Mouse (Mus musculus) CD4-positive, CD25-positive, alpha-beta regulatory T cell, adult 4 months (primary cell): ENCODE data around the gene Kremen1. TPM values are rescaled to one million over a fixed set of nuclear protein-coding genes. Genes with fewer than 3 reads are reported as not detected.

Experiments used
- ATAC-seq: one replicate; pipeline ENCODE4 v1.8.0; 2017
- polyA plus RNA-seq, 2 experiments: library from polyadenylated mRNA; unstranded; fragments of 100-300 nt; shearing (Covaris generic); gene quantifications; one replicate each; pipeline ENCODE4 v1.2.1; 2017

The Kremen1 gene
- polyA plus RNA-seq, 2 experiments from 2014 or later, result 3.4 to 4.3 TPM

DNA sequence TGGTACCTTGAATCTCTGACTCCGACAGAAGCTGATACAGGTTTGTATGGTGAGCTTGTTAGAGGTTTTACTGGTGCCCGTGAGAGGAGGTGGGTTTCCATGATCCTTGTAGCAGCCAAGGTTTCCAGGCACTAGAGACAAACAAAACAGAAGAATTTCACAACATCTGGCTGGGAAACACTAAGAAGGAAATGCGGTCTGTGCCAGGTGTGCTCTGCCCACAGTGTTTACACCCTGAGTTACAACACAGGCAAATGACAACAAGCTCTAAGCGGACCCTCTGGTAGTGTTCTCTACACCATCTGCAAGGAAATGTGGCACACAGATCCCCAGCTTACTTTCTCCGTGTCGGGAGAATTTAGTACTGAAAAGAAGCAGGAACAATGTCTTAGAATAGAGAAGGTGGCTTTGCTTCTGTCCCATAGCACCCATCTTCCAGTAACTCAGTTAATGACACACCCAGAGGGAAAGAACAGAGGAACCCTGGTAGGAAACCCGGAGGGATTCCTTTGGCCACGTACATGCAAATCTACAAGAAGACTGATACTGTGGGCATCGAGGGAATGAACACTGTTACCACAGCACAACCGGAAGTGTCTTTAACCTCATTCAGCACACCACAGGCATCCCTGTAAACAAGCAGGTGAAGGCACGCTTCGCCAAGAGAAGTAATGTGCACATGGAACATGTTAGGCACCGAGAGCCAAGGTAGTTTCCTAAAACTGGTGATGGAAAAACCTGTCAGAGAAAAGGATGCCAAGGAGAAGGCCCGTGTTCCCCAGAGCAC, 45.8 kb downstream of the Kremen1 start:
- ATAC-seq, result peak; percentile 69

DNA sequence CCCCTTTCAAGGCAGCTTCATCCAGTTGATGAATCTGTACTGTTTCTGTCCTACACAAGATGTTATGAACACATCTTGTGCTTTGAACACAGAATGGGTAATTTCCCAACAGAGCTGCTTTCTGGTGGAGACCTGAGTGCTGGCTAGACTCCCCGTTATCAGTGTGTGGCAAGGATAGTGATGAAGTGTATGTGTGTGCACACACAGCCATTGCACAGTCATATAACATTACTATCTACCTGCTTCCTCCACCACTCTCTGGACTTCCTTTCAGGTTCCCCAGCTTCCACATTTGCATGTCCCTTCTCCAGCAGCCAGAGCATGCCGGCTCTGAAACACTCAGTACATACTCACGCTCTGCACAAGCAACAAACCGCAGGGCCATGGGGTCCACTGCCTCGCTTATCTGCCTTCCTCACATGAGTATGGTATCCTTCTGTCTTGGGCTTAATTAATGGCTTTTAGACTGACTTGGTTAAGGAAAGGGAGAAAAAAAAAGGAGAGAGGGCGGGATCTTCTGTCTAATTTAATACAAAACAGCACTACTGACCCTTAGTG, 46.8 kb downstream of the Kremen1 start:
- no peak for ATAC-seq

DNA sequence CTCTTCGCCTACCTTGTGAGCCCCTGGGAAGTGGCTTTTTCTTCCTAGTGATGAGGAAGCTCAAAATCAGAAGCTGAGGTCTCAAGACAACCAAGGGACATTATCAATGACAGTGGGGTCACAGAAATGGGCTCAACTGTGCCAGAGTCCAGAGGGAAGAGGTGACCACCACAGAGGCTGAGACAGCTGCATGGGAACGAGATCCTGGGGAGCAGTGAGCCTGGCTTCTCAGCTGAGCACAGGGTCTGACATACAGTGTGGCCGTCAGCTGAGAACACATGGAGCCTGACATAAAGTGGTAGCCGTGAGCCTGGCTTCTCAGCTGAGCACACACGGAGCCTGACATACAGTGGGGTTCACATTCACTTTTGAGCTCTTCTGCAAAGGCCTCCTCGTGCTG, 58.3 kb downstream of the Kremen1 start:
- no peak for ATAC-seq

DNA sequence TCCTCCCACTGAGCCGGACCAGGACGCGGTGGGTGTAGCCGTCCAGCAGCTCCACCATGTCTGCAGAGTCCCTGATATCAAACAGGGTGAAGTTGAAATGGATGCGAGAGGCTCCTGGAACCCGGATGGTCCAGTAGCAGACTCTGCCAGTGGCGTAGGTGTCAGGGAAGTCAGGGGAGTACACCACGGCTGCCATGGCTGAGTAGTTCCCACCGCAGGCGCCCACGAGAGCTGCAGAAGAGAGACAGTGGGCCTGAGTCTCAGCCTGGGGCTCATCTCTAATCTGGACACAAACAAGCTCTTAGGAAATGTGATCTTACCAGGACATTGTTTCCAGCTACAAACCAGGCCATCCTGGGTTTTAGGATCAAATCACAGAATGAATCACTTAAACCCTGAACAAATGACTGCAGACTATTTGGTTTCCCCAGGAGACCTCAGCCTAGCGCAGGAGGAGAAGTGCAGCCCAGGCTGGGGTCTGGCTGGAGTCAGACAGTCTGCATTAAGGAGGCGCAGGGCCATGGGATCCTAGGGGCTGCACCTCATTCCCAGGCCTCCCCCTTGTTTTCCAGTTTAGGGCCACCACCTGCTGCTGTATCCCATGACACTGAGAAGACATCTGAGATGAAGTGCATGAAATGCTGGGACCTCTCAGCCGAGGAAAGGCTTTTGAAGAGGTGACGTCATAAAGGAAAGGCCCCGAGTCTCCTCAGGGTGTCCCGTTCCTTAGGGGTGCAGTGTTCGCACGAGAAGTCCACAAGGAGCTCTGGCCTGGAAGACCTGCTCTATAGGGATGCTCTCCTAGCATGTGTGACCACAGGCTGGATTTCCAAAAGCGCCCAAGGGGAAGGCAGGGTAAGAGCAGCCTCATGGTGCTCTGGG, 59.3 kb downstream of the Kremen1 start:
- ATAC-seq, result no peak

DNA sequence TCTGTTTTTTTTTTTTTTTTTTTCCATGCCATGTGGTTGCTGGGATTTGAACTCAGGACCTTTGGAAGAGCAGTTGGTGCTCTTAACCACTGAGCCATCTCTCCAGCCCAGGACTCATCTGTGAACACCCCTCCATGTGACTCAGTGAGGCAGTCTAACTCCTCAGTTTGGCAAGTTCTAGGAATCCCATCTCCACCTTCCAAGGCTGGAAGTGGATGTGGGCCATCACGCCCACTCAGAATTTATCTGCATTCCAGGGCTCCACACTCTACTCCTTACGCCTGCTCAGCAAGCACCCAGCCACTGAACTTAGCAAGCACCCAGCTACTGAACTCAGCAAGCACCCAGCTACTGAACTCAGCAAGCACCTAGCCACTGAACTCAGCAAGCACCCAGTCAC, 61.5 kb downstream of the Kremen1 start:
- no peak for ATAC-seq

DNA sequence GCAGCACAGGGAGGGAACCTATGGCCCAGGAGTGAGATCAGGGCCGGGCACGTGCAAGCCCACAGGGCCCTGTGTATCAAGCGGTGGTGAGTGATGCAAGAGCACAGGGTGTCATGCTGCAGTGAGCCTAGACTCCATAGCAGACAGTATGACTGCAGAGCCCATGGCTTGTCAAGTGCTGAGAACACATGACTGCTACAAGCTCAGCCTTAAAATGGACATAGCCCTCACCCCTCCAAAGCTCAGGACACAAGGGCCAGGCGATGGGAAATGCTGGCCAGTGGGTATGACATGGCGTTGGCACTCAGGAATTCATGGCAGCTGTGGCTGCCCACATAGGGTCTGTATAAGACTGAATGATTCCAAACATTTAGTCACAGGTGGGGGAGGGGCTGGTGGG, 64.3 kb downstream of the Kremen1 start:
- ATAC-seq, result no peak

DNA sequence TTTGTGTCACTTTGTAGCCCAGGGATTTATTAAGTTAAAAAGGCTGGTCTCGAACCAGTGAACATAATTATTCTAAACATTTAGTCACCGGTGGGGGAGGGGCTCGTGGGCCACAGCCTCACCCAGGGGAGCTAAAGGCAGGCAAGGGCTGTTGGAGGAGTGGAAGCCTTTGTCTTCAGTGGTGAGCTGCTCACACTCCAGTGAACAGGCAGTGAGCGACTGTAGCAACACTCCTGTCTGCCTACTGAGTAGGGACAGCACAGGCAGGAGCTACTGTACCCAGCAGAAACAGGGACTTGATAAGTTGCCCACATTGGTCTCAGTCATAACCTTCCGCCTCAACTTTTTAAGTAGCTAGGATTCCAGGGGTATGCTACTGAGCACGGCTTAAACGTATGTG, 64.8 kb downstream of the Kremen1 start:
- ATAC-seq, result no peak

DNA sequence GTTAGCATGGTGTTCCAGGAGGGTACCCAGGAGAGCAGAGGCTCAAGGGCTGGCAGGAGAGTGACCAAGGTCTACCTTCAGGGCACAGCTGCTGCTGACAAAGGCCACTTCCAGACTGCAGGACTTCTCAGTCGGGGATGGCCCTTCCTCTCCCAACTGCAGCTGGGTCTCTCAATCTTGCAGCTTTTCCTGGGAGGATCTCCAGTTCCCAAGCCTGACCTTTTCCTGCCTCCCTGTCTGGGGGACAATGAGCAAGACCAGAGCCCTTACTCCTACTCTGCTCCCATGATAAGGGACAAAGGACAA, 67.8 kb downstream of the Kremen1 start:
- ATAC-seq, result no peak

DNA sequence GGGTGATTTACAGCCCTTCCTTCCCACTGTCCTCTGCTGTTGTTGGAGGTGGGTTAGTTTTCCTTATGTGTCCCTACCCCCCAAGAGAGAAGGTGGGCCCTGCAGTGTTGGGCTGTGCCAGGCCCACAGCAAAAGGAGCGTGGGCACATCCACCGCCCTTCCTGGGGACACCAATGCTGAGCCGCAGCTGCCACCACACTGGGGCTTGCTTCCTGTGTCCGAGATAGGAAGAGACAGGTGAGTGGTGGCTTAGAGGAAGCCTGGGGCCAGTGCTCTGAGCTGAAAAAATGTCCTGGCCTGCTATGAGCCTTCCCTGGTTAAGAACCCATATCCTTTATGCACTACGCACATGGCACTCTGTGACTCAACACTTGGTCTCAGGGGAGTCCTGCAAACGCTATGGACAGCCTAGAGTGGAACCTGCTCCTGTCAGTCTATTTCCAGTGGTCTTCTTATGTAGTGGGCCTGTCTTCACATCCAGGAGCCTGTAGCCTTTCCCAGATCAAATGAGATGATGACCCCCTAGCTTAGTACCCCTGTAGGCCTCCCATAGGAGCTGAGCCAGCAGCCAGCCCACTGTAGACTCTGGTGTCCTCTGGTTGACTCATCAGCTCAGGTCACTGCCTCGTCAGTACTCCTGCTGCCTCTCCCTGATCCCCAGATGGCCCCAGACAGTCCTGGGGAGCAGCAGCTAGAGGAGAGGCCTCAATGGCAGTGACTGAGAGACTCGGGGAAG, 68.3 kb downstream of the Kremen1 start:
- ATAC-seq, result no peak

DNA sequence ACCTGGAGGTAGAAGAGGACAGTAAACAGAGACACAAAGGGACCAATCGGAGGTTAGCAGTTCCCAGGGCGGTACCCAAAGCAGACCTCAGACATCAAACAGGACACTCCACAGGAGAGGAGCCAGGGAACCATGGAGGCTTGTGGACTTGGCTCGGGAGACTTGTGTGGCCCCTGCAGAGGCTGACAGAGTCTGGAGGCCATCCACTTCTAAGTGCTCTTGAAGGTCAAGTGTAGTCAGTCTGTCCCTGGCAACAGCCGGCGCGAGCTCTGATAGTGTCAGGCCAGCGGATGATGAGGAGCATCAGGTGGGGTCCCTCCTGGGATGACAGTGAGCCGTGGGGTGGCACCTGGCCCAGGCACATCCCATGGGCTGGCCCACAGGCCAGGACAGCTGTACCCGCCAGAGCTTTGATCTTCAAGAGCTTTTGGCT, 69.3 kb downstream of the Kremen1 start:
- ATAC-seq, result no peak

DNA sequence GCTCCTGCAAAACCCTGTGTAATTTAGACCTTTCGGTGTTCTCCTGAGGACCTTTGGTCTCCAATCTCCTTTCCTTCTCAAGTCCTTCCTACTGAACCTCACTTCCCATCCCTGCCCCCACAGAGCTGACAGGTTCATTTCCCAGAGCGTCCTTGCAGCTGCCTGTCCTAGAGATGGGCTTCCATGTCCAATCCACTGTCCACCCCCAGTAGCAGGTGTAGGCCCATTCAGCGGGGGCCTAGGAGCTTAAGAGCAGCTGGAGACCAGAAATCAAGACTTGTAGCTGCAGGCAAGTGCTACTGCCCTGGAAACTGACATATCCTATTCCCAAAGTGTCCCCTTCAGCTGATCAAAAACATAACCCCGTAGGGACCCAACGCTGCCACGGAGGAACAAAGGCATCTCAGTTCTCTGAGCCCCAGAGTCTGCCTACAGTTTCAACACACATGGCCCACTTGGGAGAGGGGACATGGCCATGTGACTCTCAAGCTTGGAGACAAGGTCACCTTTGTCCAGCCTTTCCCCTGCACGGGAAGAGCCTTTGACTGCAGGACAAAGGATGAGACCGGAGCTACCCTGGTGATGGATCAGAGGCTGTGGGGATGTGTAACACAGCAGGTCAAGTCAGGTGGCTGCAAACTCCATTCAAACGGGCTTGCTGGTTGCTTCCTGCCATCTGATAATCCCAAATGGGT, 72.0 kb downstream of the Kremen1 start:
- ATAC-seq, result no peak

DNA sequence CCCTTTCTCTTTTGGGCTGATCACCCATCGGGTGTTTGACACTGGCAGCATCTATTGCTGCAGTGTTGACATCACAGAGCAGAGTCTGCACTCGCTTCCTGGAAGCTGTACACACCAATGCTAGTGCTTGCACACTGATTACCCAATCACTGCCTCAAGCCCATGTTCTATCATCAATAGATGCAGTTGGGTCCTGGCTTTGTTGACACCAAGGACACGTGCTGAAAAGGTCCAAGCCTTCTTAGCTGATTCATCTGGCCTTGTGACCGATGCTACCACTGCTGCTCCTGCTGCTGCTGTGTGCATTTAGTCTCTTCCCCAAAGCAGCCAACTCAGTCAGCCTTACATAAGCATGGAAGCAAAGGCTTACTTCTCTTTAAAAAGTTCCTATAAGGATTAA, 73.2 kb downstream of the Kremen1 start:
- ATAC-seq, result no peak

DNA sequence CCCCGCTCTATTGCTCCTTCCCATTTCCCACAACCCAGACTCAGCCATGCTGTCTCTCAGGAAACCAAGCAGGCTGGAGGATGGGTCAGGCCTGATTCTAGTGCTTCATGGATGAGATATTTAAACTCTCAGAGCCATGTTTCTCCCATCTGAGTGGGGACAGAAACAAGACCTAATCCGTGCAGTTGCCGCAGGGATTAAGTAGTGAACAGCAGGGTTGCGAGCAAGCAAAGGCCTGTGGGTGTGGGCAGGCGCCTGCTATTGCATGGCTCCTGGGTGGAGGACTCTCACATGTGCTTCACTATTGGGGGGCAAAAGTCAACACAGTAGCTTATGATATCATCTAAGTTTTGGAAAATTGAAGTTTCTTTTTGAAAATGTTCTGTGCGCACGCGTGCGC, 76.5 kb downstream of the Kremen1 start:
- ATAC-seq, result no peak

DNA sequence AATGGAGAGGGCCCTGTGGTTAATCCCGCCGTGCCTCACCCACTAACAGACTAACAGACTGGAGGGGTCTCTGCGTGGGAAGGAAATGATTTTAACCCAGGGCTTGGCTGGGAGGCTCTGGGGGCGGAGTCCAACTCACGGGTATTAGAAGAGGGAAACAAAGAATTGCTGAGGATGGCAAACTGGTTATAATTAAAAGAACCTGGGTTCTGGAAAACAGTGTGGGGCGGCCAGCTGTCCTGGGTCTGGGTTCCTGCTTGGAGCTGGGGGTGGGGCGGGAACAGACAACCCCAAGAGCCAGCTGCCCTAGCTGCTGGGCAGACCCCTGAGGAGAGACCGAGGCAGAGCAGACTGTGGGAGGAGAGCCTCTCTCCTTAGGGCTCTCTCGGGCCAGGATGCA, 77.1 kb downstream of the Kremen1 start:
- no peak for ATAC-seq

DNA sequence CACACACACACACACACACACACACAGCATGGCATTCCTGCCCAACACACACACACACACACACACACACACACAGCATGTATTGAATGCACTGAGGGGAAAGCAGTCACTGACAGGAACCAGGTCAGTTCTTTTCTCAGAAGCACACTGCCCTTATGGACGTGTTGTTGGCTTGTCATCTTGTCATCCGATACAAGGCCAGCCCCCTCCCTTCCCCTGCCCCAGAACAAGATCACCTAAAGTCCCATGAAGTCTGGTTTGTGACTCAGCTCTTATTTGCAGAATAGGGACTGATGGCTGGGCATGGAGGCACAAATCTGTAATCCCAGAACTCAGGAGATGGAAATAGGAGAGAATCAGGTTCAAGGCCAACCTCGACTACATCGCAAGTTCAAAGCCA, 78.5 kb downstream of the Kremen1 start:
- ATAC-seq, result no peak

DNA sequence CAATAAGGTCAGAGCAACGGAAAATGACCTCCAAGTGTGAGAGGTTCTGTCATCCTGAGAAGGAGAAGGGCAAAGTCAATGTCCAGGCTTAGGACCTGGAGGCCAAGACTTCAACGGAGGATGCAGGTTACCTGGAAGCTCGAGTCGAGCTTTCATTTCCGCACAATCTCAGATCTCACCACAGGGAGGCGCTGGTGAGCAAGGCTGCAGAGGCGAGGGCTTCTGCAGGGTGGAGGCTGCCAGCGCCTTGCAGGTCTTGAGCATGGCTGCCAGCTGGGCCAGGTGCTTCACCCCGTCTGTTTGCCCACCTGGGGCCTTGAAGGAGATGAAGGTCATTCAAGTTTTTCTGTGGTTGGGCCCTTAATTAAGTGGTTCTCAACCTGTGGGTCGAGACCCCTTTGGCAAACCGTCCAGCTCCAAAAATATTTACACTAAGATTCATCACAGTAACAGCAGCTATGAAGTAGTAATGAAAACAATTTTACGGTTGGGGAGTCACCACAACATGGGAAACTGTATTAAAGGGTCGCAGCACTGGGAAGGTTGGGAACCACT, 79.4 kb downstream of the Kremen1 start:
- ATAC-seq, result peak; percentile 36

DNA sequence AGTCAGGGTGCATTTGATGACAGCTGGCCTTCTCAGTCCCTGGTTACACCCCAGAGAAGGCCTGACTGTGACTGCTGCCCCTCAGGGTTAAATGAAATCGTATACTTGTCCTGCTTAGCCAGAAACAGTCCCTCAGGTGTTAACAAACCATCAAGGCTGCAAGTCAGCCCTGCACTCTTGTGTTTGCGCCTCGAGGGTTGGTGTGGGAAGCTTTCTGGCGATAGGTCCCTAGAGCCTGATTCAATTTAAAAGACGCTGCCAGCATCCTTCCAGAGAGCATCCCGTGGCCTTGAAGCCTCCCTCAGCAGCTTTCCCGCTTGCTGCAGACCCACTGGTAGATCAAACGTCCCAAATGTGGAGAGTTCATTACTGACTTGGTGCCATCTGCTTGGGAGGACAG, 82.0 kb downstream of the Kremen1 start:
- ATAC-seq, result no peak

DNA sequence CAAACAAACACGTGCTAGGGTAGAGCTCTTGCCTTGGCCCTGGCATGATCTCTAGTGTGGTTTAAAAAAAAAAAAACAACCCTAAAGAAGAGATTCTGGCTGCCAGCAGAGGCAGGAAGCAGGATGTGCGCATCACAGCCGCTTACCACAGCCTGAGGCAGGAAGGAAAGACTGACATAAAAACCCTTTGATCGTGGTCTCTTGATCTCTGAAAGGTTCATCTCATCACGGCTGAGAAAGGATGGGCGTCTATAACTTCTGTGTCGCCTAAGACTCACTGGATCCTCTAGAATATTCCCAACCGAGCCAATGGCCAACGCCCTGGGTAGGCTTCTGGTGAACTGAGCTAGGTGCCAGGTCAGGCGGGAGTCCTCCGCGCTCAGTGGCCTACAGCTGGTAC, 84.2 kb downstream of the Kremen1 start:
- ATAC-seq, result peak; percentile 94

DNA sequence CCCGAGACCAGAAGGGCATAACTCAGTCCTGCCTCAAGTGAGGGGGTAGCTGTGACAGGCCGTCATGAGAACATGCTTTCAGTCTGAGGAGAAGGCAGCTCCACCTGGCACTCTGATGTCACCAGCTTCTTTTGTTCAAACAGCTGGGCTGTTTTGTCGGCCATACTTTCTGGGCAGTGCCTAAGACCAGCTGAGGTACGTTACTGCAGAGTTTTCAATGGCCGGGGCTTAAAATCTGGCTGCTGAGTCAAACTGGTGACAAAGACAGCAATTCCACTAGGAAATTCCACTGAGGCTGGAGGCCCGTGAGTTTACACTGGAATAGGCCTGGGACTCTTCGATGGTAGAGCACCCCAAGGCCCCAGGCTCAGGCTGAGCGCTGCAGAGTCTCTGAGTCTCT, 84.7 kb downstream of the Kremen1 start:
- ATAC-seq, result peak; percentile 21

DNA sequence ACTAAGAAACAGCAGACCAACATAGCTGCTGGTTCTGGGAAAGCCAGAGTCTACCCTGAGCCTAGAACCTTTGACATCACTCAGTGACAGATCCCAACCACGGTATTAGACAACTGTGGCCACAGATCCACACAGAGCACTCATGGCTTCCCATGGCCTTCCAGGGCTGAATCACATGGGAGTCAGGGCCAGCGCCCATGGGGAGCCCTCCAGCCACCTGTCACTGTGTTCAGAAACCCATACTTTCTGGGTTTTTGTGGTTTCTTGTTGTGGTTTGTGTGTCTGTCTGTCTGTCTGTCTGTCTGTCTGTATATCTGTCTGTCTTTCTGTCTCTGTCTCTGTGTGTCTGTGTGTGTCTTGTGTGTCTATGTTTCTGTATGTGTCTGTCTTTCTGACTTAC, 85.5 kb downstream of the Kremen1 start:
- ATAC-seq, result no peak

DNA sequence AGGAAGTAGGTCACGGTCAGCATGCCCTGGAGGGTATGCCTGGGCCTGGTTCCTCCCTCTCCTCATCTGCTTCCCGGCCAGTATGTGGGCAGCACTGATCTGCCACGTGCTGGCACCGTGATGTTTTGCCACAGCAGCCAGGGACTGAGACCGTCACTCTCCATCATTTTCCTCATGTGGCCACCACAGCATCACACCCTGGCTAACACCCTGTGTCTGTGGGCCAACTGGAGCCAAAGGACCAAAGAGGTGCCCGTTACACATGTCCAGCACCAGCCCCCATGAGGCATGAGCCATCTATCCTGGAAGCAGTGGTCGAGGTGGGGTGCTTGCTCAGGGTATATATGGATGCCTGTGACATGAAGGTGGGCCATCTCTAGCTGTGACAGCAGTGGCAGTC, 86.2 kb downstream of the Kremen1 start:
- ATAC-seq, result no peak

DNA sequence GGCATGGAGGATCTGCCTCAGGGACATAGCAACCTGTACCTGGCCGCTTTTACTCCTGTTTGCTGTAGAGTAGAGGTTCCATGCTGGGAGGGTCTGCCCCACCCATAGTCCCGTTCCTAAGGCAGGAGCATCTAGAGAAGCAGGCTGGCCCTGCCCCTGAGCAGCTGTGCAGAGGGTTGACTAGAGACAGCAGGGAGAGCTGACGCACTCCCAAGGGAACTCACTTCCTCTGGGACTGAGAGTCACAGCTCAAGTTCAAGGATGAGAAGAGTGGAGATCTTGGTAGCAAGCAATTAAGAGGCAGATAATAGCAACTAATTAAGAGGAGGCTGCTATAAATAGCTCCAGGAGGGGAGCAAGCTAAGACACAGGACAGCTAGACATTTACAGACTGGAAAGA, 88.5 kb downstream of the Kremen1 start:
- ATAC-seq, result no peak
